Mouse (Mus musculus): ENCODE measurements around the gene Tnrc6b. TPM values are rescaled to one million over a fixed set of nuclear protein-coding genes. Genes with fewer than 3 reads are reported as not detected.
"Not testable (repeated sequence)": the region's sequence is repeated elsewhere in the genome, so short reads cannot be mapped to it uniquely, and the experiment has no call there.

Gene Tnrc6b
- total and polyA plus RNA-seq, 2 experiments, result 7.3 to 18.2 TPM

- Histone ChIP-seq H3K27ac (replicated peaks; ENCODE audit: insufficient read depth, low read depth, low read length) (no peak overlapping the region), H3K4me1 (ENCODE audit: control insufficient read depth, insufficient read depth, low read length) (no peaks in the 10 kb centered on the region), H3K9ac (ENCODE audit: low read depth, low read length) (no peak overlapping the region), H3K36me3 (ENCODE audit: control insufficient read depth, insufficient read depth, low read length) (peaks cover 57% of the 10 kb centered on the region), H3K4me3 (ENCODE audit: insufficient read depth, low read depth, low read length) (no peak overlapping the region), H3K27me3 (ENCODE audit: control insufficient read depth, insufficient read depth, low read length) (no peaks in the 10 kb centered on the region), H3K79me2 (ENCODE audit: control insufficient read depth, insufficient read depth, low read length) (no peaks in the 10 kb centered on the region; the same call in 1 of the 2 replicates)
- DNase-seq (ENCODE audit: extremely low read depth, low read depth, low spot score), result no peak
- 99% methylated on average over 5 of the region's 5 CpGs for WGBS
- no peak for TF ChIP-seq POLR2A (IDR thresholded peaks at IDR 0.05; ENCODE audit: extremely low read depth, insufficient read depth, low read length)
- TF ChIP-seq CTCF (IDR thresholded peaks at IDR 0.05; ENCODE audit: low read depth, low read length), result no peak
These were observed 186.8 kb downstream of the Tnrc6b start for GRCm38 (mm10) chr15:80897911-80898310.

DNA sequence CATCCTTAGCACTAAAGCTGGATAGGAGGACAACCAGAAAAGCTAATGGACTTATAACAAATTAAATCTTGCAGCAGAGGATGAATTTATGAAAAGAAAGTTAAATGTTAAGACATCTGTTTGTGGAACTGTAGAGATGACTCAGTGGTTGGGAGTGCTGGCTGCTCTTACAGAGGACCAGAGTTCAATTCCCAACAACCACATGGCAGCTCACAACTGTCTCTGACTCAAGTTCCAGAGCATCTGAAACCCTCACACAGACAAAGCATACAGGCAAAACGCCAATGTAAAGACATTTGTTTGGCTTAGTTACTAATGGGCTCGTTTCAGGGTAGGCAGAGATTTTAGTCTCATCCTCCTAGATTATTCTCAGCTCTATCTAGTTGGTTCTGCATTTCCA is 188.7 kb downstream of the Tnrc6b start:
- Histone ChIP-seq H3K79me2 (ENCODE audit: control insufficient read depth, insufficient read depth, low read length) (no peaks in the 10 kb centered on the region; the same call in 1 of the 2 replicates), H3K4me3 (ENCODE audit: insufficient read depth, low read depth, low read length) (no peak overlapping the region), H3K9ac (ENCODE audit: low read depth, low read length) (no peak overlapping the region), H3K36me3 (ENCODE audit: control insufficient read depth, insufficient read depth, low read length) (peaks cover 60% of the 10 kb centered on the region), H3K27ac (replicated peaks; ENCODE audit: insufficient read depth, low read depth, low read length) (no peak overlapping the region), H3K27me3 (ENCODE audit: control insufficient read depth, insufficient read depth, low read length) (no peaks in the 10 kb centered on the region), H3K4me1 (ENCODE audit: control insufficient read depth, insufficient read depth, low read length) (no peaks in the 10 kb centered on the region)
- DNase-seq (ENCODE audit: extremely low read depth, low read depth, low spot score), result no peak
- no peak for TF ChIP-seq POLR2A (IDR thresholded peaks at IDR 0.05; ENCODE audit: extremely low read depth, insufficient read depth, low read length)
- TF ChIP-seq CTCF (IDR thresholded peaks at IDR 0.05; ENCODE audit: low read depth, low read length), result no peak
- 37% methylated on average over 2 of the region's 2 CpGs for WGBS

GRCm38 (mm10) chr15:80901806-80902513 is 190.8 kb downstream of the Tnrc6b start:
- no peak overlapping the region for H3K9ac ChIP-seq (ENCODE audit: low read depth, low read length)
- H3K4me3 ChIP-seq (ENCODE audit: insufficient read depth, low read depth, low read length), result no peak overlapping the region
- 85% methylated on average over 6 of the region's 6 CpGs for WGBS
- no peak overlapping the region for H3K27ac ChIP-seq (replicated peaks; ENCODE audit: insufficient read depth, low read depth, low read length)
- no peaks in the 10 kb centered on the region for H3K4me1 ChIP-seq (ENCODE audit: control insufficient read depth, insufficient read depth, low read length)
- no peaks in the 10 kb centered on the region for H3K27me3 ChIP-seq (ENCODE audit: control insufficient read depth, insufficient read depth, low read length)
- DNase-seq (ENCODE audit: extremely low read depth, low read depth, low spot score), result no peak
- no peaks in the 10 kb centered on the region; the same call in 1 of the 2 replicates for H3K79me2 ChIP-seq (ENCODE audit: control insufficient read depth, insufficient read depth, low read length)
- peaks cover 60% of the 10 kb centered on the region for H3K36me3 ChIP-seq (ENCODE audit: control insufficient read depth, insufficient read depth, low read length)
- no peak for TF ChIP-seq POLR2A (IDR thresholded peaks at IDR 0.05; ENCODE audit: extremely low read depth, insufficient read depth, low read length)
- no peak for TF ChIP-seq CTCF (IDR thresholded peaks at IDR 0.05; ENCODE audit: low read depth, low read length)

DNA sequence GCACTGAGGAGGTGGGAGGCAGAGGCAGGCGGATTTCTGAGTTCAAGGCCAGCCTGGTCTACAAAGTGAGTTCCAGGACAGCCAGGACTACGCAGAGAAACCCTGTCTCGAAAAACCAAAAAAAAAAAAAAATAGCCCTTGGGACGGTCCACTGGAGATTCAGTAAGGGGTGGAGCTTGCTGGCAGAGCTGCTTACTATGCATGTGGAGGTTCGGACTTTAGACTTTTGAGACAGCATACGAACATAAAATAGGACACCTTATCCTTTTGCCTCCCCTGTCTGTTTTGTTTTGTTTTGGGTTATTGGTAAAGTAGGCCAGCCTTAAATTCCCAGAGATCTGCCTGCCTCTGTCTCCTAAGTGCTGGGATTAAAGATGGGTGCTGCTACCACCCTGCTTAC is 193.7 kb downstream of the Tnrc6b start:
- DNase-seq (ENCODE audit: extremely low read depth, low read depth, low spot score), result peak; percentile 31
- not testable (repeated sequence) for H3K27me3 ChIP-seq (ENCODE audit: control insufficient read depth, insufficient read depth, low read length); H3K9ac ChIP-seq (ENCODE audit: low read depth, low read length); H3K79me2 ChIP-seq (ENCODE audit: control insufficient read depth, insufficient read depth, low read length); H3K4me3 ChIP-seq (ENCODE audit: insufficient read depth, low read depth, low read length); H3K4me1 ChIP-seq (ENCODE audit: control insufficient read depth, insufficient read depth, low read length); H3K27ac ChIP-seq (replicated peaks; ENCODE audit: insufficient read depth, low read depth, low read length)
- WGBS, result 85% methylated on average over 6 of the region's 6 CpGs
- peaks cover 49% of the 10 kb centered on the region for H3K36me3 ChIP-seq (ENCODE audit: control insufficient read depth, insufficient read depth, low read length)

DNA sequence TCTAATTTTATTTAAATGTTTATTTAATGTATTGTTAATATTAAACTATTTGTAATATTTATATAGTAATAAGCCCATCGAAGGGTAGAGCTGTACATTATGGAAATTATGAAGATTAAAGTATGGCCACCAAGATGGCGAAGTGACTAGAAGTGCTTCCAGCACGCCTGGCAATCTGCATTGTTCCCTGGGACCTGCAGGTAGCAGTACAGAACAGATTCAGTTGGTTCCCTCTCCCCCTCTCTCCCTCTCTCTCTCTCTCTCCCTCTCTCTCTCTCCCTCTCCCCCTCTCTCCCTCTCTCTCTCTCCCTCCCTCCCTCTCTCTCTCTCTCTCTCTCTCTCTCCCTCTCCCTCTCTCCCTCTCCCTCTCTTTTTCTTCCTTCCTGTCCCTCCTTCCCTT is 199.1 kb downstream of the Tnrc6b start:
- Histone ChIP-seq H3K27me3 (ENCODE audit: control insufficient read depth, insufficient read depth, low read length) (no peaks in the 10 kb centered on the region), H3K27ac (replicated peaks; ENCODE audit: insufficient read depth, low read depth, low read length) (no peak overlapping the region), H3K4me3 (ENCODE audit: insufficient read depth, low read depth, low read length) (no peak overlapping the region), H3K4me1 (ENCODE audit: control insufficient read depth, insufficient read depth, low read length) (no peaks in the 10 kb centered on the region), H3K36me3 (ENCODE audit: control insufficient read depth, insufficient read depth, low read length) (peaks cover 36% of the 10 kb centered on the region), H3K79me2 (ENCODE audit: control insufficient read depth, insufficient read depth, low read length) (no peaks in the 10 kb centered on the region; the same call in 1 of the 2 replicates), H3K9ac (ENCODE audit: low read depth, low read length) (no peak overlapping the region)
- 94% methylated on average over 3 of the region's 3 CpGs for WGBS
- DNase-seq (ENCODE audit: extremely low read depth, low read depth, low spot score), result no peak
- no peak for TF ChIP-seq POLR2A (IDR thresholded peaks at IDR 0.05; ENCODE audit: extremely low read depth, insufficient read depth, low read length)
- no peak for TF ChIP-seq CTCF (IDR thresholded peaks at IDR 0.05; ENCODE audit: low read depth, low read length)

GRCm38 (mm10) chr15:80910790-80911531 is 199.8 kb downstream of the Tnrc6b start:
- no peak overlapping the region for H3K27ac ChIP-seq (replicated peaks; ENCODE audit: insufficient read depth, low read depth, low read length)
- 89% methylated on average over 4 of the region's 4 CpGs for WGBS
- no peak overlapping the region for H3K9ac ChIP-seq (ENCODE audit: low read depth, low read length)
- H3K36me3 ChIP-seq (ENCODE audit: control insufficient read depth, insufficient read depth, low read length), result peaks cover 35% of the 10 kb centered on the region
- no peak for TF ChIP-seq CTCF (IDR thresholded peaks at IDR 0.05; ENCODE audit: low read depth, low read length)
- no peak for TF ChIP-seq POLR2A (IDR thresholded peaks at IDR 0.05; ENCODE audit: extremely low read depth, insufficient read depth, low read length)
- no peaks in the 10 kb centered on the region; the same call in 1 of the 2 replicates for H3K79me2 ChIP-seq (ENCODE audit: control insufficient read depth, insufficient read depth, low read length)
- no peak for DNase-seq (ENCODE audit: extremely low read depth, low read depth, low spot score)
- no peaks in the 10 kb centered on the region for H3K27me3 ChIP-seq (ENCODE audit: control insufficient read depth, insufficient read depth, low read length)
- H3K4me3 ChIP-seq (ENCODE audit: insufficient read depth, low read depth, low read length), result no peak overlapping the region
- no peaks in the 10 kb centered on the region for H3K4me1 ChIP-seq (ENCODE audit: control insufficient read depth, insufficient read depth, low read length)
